24 mouse cellular contexts compared by ENCODE assay signal in the genomic region with DNA sequence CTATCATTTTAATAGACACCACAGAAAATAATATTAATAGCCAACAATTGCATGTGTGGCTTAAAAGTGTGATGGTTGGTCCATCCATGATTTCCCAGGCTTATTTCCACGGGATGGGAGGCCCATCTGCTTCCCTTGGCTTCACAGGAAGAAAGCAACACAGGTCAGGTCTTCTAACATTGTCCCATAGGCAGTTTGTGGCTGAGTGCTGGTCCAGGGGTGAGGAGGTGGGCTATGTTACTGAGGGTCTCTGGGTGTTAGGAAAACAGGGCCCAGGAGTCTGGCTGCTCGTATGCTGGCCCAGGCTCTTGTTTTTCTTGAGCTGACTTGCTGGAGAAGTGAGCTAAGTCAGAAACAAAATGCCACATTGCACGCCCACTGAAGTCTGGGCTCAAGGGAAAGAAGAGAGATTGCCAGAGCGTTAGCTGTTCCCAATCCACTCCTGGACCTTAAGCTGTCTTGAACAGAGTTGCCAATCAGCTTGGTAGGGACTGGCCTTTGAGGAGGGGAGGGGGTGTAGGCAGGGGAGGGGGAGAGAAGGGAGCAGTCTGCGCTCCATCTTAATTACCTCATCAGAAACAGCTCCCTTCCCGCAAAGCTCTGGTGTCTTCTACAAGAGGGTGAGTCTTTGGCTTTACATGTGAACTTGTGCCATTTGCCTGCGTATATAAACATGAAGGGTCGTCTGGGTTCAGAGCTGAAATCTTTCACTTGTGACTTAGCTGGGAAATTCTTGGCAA.
DNase-seq lines count a peak whose midpoint lies in the region; ATAC-seq and TF ChIP-seq lines count a peak whose summit lies in the region.
"Had no signal": no experiment of that assay in that cellular context is flagged by ENCODE, and none has a peak within 500 bp of the region (broad histone marks: within the 10 kb centered on the region; RNA-seq: fewer than 3 reads in every experiment).

No protein-coding gene starts in this region.

- no peak for TF ChIP-seq CTCF in layer of hippocampus, adult 2 months (conservative IDR thresholded peaks at IDR 0.05)

- no peak overlapping the region for H3K4me3 ChIP-seq in layer of hippocampus, adult 2 months
- H3K4me3 ChIP-seq: heart, embryonic 13.5 days; left cerebral cortex, adult 2 months; limb, embryonic 13.5 days; neural tube, embryonic 13.5 days had no signal

- peak; percentile 16 to 29 for DNase-seq in layer of hippocampus, adult 2 months (ENCODE audit: low spot score in 2 of 2)
- no peak for DNase-seq in layer of hippocampus, postnatal 25 days (ENCODE audit: extremely low spot score in 1 of 2, low spot score in 1 of 2)
- DNase-seq in right cerebral cortex, adult 18-20 months = peak; percentile 13
- DNase-seq in right cerebral cortex, postnatal 14 days = no peak
- DNase-seq in layer of hippocampus, adult 9-11 months = peak; percentile 30
- DNase-seq in lung, postnatal 4 days = peak; percentile 6 to 31
- DNase-seq: adrenal gland, adult 2 months; B cell, adult 2 months; cerebellum, adult 11 months; cerebellum, postnatal 10 days; heart, adult 18-20 months; heart, postnatal 36 days; kidney, adult 8-10 months; kidney, postnatal 25 days; midbrain, embryonic 14.5 days had no signal

- no peak for ATAC-seq in cerebellum, adult (ENCODE audit: insufficient number of reproducible peaks, low FRiP score, low TSS enrichment)
- ATAC-seq: forebrain, embryonic 16.5 days had no signal

- no peak overlapping the region for H3K27ac ChIP-seq in layer of hippocampus, adult 2 months
- H3K27ac ChIP-seq: heart, embryonic 13.5 days; hindbrain, embryonic 14.5 days; left cerebral cortex, adult 2 months; limb, embryonic 13.5 days; liver, embryonic 14.5 days; neural tube, embryonic 13.5 days; stomach, postnatal 0 days had no signal

Comparison
In these comparisons a context has a peak if more than half of its experiments do, and no peak if none do; other contexts are left out.
1. DNase-seq: peak in layer of hippocampus, adult 2 months (2 of 2), right cerebral cortex, adult 18-20 months (single experiment), layer of hippocampus, adult 9-11 months (single experiment) and lung, postnatal 4 days (2 of 2); none in layer of hippocampus, postnatal 25 days (0 of 2) and right cerebral cortex, postnatal 14 days (single experiment).